Mouse (Mus musculus): ENCODE measurements at regions not wholly inside any gene's neighbourhood (a gene's known extent, or its start where the extent isn't known, plus 50 kb on each side); places are given as distances from the start of the nearest gene placed in this dataset.
A peak's percentile ranks its signal among the peaks of the same experiment; 100 is the strongest.

DNA sequence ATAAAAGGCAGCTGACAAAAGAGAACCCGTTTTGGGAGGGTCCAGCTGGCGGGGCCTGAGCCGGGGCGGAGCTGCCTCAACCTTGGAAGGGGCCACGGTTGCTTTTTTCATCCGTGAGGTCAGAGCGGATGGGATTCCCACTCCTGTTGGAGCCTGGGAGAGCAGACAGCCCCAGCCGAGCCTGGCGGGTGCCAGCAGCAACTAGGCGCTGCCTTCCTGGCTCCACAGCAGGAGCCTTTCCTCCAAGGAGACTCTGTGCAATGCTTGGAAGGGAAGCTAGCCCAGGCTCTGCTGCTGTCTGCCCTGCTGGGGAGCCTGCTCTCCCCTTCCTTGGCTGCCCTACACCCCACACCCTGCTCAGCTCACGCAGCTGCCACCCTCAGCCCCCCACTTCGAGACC lies 161.1 kb upstream of the Sox9 start:
- WGBS, result 11% methylated on average over 12 of the region's 12 CpGs
- Histone ChIP-seq H3K9ac (peak overlapping the region; percentile 32), H3K4me1 (ENCODE audit: insufficient read depth) (peaks cover 9% of the 10 kb centered on the region), H3K9me3 (ENCODE audit: low read depth, low read length) (no peaks in the 10 kb centered on the region), H3K36me3 (ENCODE audit: insufficient read depth) (no peaks in the 10 kb centered on the region), H3K4me3 (ENCODE audit: low read depth, low read length) (no peak overlapping the region), H3K27me3 (ENCODE audit: insufficient read depth, low read length) (no peaks in the 10 kb centered on the region), H3K27ac (ENCODE audit: low read depth) (no peak overlapping the region; the same call in 1 of the 2 replicates), H3K4me2 (peak overlapping the region; percentile 46; the same call in 1 of the 2 replicates)
- no peak for TF ChIP-seq CTCF (IDR thresholded peaks at IDR 0.05; ENCODE audit: low read depth)
- DNase-seq, result peak; percentile 60
- ATAC-seq (ENCODE audit: insufficient read depth), result peak; percentile 69

DNA sequence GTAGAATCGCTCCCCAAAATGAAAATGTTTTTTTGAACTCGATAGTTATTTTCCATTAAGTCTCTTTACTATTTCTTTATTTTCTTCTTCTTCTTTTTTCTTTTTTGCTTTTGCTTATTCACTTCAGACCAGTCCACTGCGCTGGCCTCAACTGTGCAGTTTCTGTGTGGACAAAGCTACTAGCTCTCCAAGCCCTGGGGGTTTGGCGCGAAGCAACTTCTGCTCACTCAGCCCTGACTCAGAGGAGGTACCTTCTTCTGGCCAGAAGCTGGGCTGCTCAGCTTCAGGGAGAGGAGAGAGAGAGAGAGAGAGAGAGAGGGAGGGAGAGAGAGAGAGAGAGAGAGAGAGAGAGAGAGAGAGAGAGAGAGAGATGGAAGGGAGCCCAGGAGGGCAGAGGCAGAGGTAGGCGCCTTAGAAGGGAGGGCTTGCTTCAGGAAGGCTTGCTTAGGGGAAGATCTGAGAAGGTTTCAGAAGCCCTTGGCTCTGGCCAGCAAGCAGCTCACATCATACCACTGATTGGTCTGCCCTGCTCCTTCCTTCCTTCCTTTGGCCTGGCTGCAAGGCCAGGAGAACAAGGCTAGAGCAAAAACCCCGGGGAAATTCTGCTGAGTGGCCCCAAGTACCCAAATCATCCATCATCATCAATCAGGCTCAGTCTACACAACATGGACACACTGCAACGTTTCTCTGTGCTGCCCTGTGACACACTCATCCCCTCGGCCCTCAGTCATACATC lies 160.5 kb upstream of the Sox9 start:
- ATAC-seq (ENCODE audit: insufficient read depth), result 0 out of 2 replicates have a peak, but pooled peaks have one; percentile 68
- no peak for TF ChIP-seq CTCF (IDR thresholded peaks at IDR 0.05; ENCODE audit: low read depth)
- Histone ChIP-seq H3K36me3 (ENCODE audit: insufficient read depth) (no peaks in the 10 kb centered on the region), H3K27me3 (ENCODE audit: insufficient read depth, low read length) (no peaks in the 10 kb centered on the region), H3K4me1 (ENCODE audit: insufficient read depth) (peaks cover 9% of the 10 kb centered on the region), H3K9ac (no peak overlapping the region), H3K4me2 (peak overlapping the region; percentile 46; the same call in 1 of the 2 replicates), H3K9me3 (ENCODE audit: low read depth, low read length) (no peaks in the 10 kb centered on the region), H3K4me3 (ENCODE audit: low read depth, low read length) (no peak overlapping the region), H3K27ac (ENCODE audit: low read depth) (no peak overlapping the region)
- peak; percentile 7 for DNase-seq
- WGBS, result 40% methylated on average over 9 of the region's 9 CpGs

DNA sequence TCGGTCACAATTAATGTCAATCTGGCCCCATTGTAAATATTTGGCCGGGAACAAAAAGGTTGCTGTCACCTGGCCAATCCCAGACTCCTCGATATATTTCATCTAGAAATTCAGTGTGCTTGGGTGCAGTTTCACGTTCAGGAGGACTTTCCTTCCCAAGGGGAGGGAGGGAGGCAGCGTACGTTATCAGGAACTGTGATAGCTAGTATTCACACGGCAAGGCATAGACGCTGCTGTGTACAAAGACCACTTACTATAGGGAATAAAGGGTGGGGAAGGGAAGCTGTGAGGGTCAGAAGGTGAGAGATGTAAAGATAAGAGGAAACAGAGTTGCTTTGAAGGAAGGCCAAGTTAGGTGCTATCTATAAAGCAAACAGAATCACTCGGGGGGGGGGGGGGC lies 132.7 kb upstream of the Sox9 start:
- WGBS, result 20% methylated on average over 9 of the region's 9 CpGs
- Histone ChIP-seq H3K9me3 (ENCODE audit: low read depth, low read length) (no peaks in the 10 kb centered on the region), H3K4me1 (ENCODE audit: insufficient read depth) (0 out of 2 replicates have a peak, but pooled peaks cover 3% of the 10 kb centered on the region), H3K4me3 (ENCODE audit: low read depth, low read length) (no peak overlapping the region), H3K27ac (ENCODE audit: low read depth) (no peak overlapping the region), H3K27me3 (ENCODE audit: insufficient read depth, low read length) (no peaks in the 10 kb centered on the region), H3K9ac (no peak overlapping the region), H3K36me3 (ENCODE audit: insufficient read depth) (no peaks in the 10 kb centered on the region), H3K4me2 (no peak overlapping the region)
- peak; percentile 15 for DNase-seq
- no peak for ATAC-seq (ENCODE audit: insufficient read depth)
- TF ChIP-seq CTCF (IDR thresholded peaks at IDR 0.05; ENCODE audit: low read depth), result no peak

DNA sequence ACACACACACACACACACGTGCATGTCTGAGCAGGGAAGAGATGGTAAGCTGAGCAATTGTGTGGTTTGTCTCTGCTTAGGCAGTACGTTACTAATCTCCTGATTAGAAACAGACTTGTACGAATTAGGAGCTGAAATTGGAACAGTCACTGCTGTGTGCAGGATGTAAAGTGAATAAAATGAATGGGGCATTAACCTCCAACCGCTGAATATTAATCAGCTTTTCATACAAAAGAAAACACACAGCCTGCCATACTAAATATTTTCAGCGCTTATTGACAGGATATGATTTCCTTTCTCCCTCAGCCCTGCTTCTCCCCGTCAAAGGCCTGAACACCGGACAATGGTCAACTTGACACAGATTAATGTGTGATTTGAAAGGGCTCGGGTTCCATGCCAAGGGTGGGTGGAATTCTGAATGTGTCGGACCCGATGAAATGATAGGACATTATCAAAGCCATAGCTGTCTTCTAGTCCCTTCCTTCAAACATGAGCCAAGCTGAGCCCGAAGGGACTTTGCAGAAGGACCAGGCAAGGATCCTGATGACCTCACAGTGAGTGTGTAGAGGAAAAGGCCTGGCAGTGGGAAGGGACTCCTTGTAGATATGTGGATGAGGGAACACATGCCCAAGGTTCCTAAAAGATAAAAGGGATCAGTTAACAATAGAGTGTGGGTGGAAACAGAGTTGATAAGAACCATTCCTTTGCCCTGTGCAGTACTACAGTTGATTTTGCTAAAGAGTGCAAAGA lies 124.4 kb upstream of the Sox9 start:
- H3K9me3 ChIP-seq (ENCODE audit: low read depth, low read length), result no peaks in the 10 kb centered on the region
- no peaks in the 10 kb centered on the region for H3K4me1 ChIP-seq (ENCODE audit: insufficient read depth)
- H3K9ac ChIP-seq, result no peak overlapping the region
- no peak overlapping the region for H3K4me3 ChIP-seq (ENCODE audit: low read depth, low read length)
- ATAC-seq (ENCODE audit: insufficient read depth) (no peak), DNase-seq (no peak)
- no peak overlapping the region for H3K27ac ChIP-seq (ENCODE audit: low read depth)
- no peak overlapping the region for H3K4me2 ChIP-seq
- no peaks in the 10 kb centered on the region for H3K36me3 ChIP-seq (ENCODE audit: insufficient read depth)
- WGBS, result 49% methylated on average over 11 of the region's 11 CpGs
- TF ChIP-seq CTCF (IDR thresholded peaks at IDR 0.05; ENCODE audit: low read depth), result no peak
- H3K27me3 ChIP-seq (ENCODE audit: insufficient read depth, low read length), result no peaks in the 10 kb centered on the region

DNA sequence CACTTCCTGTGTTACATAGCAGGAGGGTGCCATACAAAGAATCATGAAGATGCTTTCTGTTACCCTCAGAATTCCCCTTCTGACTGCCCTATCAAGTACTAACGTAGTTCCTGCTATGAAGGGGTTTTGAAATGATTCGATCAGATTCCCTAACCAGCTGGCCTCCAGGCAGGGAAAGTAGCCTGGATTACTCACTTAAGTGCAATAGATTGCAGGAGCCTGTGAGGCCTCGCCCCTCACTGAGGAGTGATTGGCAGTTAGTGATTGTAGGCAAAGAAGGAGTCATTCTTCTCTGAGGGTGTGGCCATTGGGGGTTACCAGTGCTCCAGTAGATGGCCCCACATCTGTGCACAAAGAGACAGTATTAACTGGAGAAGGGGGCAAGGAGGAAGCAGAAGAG lies 122.1 kb upstream of the Sox9 start:
- Histone ChIP-seq H3K36me3 (ENCODE audit: insufficient read depth) (no peaks in the 10 kb centered on the region), H3K27me3 (ENCODE audit: insufficient read depth, low read length) (no peaks in the 10 kb centered on the region), H3K27ac (ENCODE audit: low read depth) (no peak overlapping the region), H3K9ac (no peak overlapping the region), H3K4me3 (ENCODE audit: low read depth, low read length) (no peak overlapping the region), H3K9me3 (ENCODE audit: low read depth, low read length) (no peaks in the 10 kb centered on the region), H3K4me2 (no peak overlapping the region), H3K4me1 (ENCODE audit: insufficient read depth) (no peaks in the 10 kb centered on the region)
- ATAC-seq (ENCODE audit: insufficient read depth), result no peak
- TF ChIP-seq CTCF (IDR thresholded peaks at IDR 0.05; ENCODE audit: low read depth), result no peak
- no peak for DNase-seq
- WGBS, result 67% methylated on average over 3 of the region's 3 CpGs

DNA sequence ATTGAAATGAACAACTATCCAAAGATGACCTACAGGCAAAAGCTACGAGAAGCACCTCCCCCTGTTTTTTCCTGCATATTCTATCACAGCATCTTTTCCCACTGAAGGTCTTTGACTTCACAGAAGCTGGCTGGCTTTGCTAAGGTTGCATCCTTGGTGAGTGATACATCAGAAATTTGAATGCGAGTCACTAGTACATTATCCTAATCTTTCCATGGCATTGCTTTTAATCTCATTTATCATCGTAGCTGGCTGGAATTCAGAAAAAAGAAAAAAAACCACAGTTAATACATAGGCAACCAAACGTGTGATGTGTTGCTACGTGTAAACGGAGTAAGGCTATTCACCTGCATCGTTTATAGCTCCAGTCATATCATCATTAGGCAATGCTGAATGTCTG lies 120.6 kb upstream of the Sox9 start:
- Histone ChIP-seq H3K27ac (ENCODE audit: low read depth) (no peak overlapping the region), H3K4me1 (ENCODE audit: insufficient read depth) (no peaks in the 10 kb centered on the region), H3K36me3 (ENCODE audit: insufficient read depth) (no peaks in the 10 kb centered on the region), H3K9me3 (ENCODE audit: low read depth, low read length) (no peaks in the 10 kb centered on the region), H3K4me3 (ENCODE audit: low read depth, low read length) (no peak overlapping the region), H3K9ac (no peak overlapping the region), H3K4me2 (no peak overlapping the region), H3K27me3 (ENCODE audit: insufficient read depth, low read length) (no peaks in the 10 kb centered on the region)
- TF ChIP-seq CTCF (IDR thresholded peaks at IDR 0.05; ENCODE audit: low read depth), result no peak
- ATAC-seq (ENCODE audit: insufficient read depth), result no peak
- DNase-seq, result no peak
- 84% methylated on average over 7 of the region's 7 CpGs for WGBS

DNA sequence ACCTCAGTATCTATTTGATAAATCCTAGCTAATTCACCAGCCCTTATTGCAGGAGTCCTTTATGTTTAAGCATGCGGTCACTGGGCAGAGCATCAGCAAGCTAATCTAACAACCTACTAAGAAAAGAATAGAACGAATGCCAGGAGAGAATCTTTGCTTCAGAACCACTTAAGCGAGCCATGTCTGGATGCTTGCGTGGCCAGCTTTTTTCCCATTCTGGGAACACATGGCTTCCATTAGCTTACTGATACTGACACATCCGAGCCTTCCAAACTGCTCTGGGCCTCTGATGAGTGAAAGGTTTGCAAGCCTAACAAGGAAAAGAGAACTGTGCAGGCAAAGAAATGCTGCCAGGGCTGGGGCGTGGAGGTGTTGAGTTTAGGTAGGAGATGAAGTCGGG lies 114.7 kb upstream of the Sox9 start:
- no peak overlapping the region for H3K4me3 ChIP-seq (ENCODE audit: low read depth, low read length)
- H3K27ac ChIP-seq (ENCODE audit: low read depth), result no peak overlapping the region
- no peak overlapping the region for H3K9ac ChIP-seq
- H3K27me3 ChIP-seq (ENCODE audit: insufficient read depth, low read length), result no peaks in the 10 kb centered on the region
- no peak for ATAC-seq (ENCODE audit: insufficient read depth)
- no peak for TF ChIP-seq CTCF (IDR thresholded peaks at IDR 0.05; ENCODE audit: low read depth)
- no peaks in the 10 kb centered on the region for H3K36me3 ChIP-seq (ENCODE audit: insufficient read depth)
- no peak overlapping the region for H3K4me2 ChIP-seq
- H3K4me1 ChIP-seq (ENCODE audit: insufficient read depth), result no peaks in the 10 kb centered on the region
- WGBS, result 73% methylated on average over 7 of the region's 7 CpGs
- no peak for DNase-seq
- H3K9me3 ChIP-seq (ENCODE audit: low read depth, low read length), result no peaks in the 10 kb centered on the region

All from lung, embryonic 14.5 days (tissue).